Mouse (Mus musculus) yolk sac, embryonic 10.5 days (tissue): Measurements from ENCODE around the gene Hspa12a.
"Not testable (repeated sequence)": the region's sequence is repeated elsewhere in the genome, so short reads cannot be mapped to it uniquely, and the experiment has no call there.

Experiments used
- DNase-seq: peaks from one replicate; pipeline ENCODE4 v3.0.0-alpha.2; 2017; ENCODE audit warnings: low spot score

Hspa12a gene

GRCm38 (mm10) chr19:58908018-58908417 lies 35.4 kb downstream of the Hspa12a start:
- DNase-seq = no peak

- no peak for DNase-seq
Measured at GRCm38 (mm10) chr19:58906685-58907084, 36.8 kb downstream of the Hspa12a start.

GRCm38 (mm10) chr19:58903899-58904327 lies 39.5 kb downstream of the Hspa12a start:
- DNase-seq = peak; percentile 67

- DNase-seq = no peak
Measured at GRCm38 (mm10) chr19:58903079-58903898, 40.2 kb downstream of the Hspa12a start.

- DNase-seq = not testable (repeated sequence)
Measured at GRCm38 (mm10) chr19:58900471-58900870, 43.0 kb downstream of the Hspa12a start.

- DNase-seq = no peak
Measured at GRCm38 (mm10) chr19:58896216-58896615, 47.2 kb downstream of the Hspa12a start.

GRCm38 (mm10) chr19:58889306-58890038 lies 54.0 kb downstream of the Hspa12a start:
- DNase-seq = no peak

GRCm38 (mm10) chr19:58886467-58886866 lies 57.0 kb downstream of the Hspa12a start:
- DNase-seq = no peak

GRCm38 (mm10) chr19:58883451-58883850 lies 60.0 kb downstream of the Hspa12a start:
- DNase-seq = no peak

GRCm38 (mm10) chr19:58882336-58882735 lies 61.1 kb downstream of the Hspa12a start:
- DNase-seq = no peak

GRCm38 (mm10) chr19:58879330-58879957 lies 64.0 kb downstream of the Hspa12a start:
- peak; percentile 75 for DNase-seq

GRCm38 (mm10) chr19:58878560-58878959 lies 64.9 kb downstream of the Hspa12a start:
- DNase-seq = no peak

- no peak for DNase-seq
Measured at GRCm38 (mm10) chr19:58873536-58873935, 69.9 kb downstream of the Hspa12a start.

GRCm38 (mm10) chr19:58872381-58873259 lies 70.8 kb downstream of the Hspa12a start:
- DNase-seq = no peak

- DNase-seq = peak; percentile 55
Measured at GRCm38 (mm10) chr19:58871878-58872277, 71.6 kb downstream of the Hspa12a start.

- DNase-seq = peak; percentile 29
Measured at GRCm38 (mm10) chr19:58866651-58867050, 76.8 kb downstream of the Hspa12a start.

GRCm38 (mm10) chr19:58865224-58865623 lies 78.2 kb downstream of the Hspa12a start:
- no peak for DNase-seq

GRCm38 (mm10) chr19:58864006-58864573 lies 79.4 kb downstream of the Hspa12a start:
- DNase-seq = no peak

GRCm38 (mm10) chr19:58861174-58861760 lies 82.2 kb downstream of the Hspa12a start:
- no peak for DNase-seq

GRCm38 (mm10) chr19:58860255-58861173 lies 82.9 kb downstream of the Hspa12a start:
- DNase-seq = peak; percentile 90
